Mouse (Mus musculus) liver, embryonic 14.5 days (tissue): ENCODE results near the gene Myt1l.

Source experiments
- CTCF ChIP-seq: IDR thresholded peaks from 2 replicates; pipeline ENCODE4 v1.5.1; 2016; ENCODE audit warnings: antibody characterized with exemption, low read depth, control low read depth
- EP300 ChIP-seq: IDR thresholded peaks from 2 replicates; pipeline ENCODE4 v1.6.1; 2016; ENCODE audit warnings: antibody characterized with exemption, low read depth

DNA sequence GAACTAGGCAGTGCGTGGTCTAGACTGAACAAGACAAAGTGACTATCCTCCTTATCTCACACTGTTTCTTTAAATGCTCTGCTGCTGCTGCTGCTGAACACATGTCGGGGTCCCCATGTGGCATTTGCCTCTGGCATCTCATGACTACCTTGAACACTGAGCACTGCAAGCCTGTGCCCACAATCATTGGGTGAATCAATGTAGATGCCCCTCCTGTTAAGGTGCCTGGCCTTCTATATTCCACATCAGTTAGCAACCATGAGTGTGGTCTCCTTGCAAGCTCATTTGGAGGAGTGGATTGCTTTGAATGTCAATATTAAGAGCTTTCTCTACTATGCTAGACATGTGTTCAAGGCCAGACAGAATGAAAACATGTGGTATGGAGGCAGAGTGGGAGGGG is 287.3 kb downstream of the Myt1l start:
- TF ChIP-seq EP300 (no peak), CTCF (no peak)
